Mouse (Mus musculus): ENCODE measurements around the gene Synj2. TPM values are rescaled to one million over a fixed set of nuclear protein-coding genes. Genes with fewer than 3 reads are reported as not detected.

Synj2 gene
- polyA plus RNA-seq, 1 experiment from 2014 or later: 10.3 TPM

DNA sequence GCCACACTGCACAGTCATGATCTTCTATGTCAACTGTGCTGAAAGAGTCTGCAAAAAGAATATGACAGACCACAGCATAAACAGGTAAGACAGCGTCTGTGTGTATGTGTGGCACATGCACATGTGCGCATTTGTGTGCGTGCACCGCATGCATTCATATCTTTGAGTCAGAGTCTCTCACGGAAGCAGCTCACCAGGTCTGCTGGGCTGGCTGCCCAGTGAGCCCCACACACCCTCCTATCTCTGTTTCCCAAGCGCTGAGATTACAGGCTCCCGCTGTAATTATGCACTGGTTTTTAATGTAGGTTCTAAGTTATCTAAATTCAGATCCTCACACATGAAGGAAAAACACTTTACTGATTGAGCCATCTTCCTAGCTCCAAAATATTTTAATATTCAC, 126.5 kb downstream of the Synj2 start:
- no peak overlapping the region for H3K27ac ChIP-seq (ENCODE audit: low read length)
- H3K9me3 ChIP-seq (ENCODE audit: control insufficient read depth, low read depth, low read length): no peaks in the 10 kb centered on the region
- no peaks in the 10 kb centered on the region for H3K27me3 ChIP-seq (ENCODE audit: control insufficient read depth, insufficient read depth, low read length)
- no peak overlapping the region for H3K9ac ChIP-seq (replicated peaks; ENCODE audit: low read depth, low read length)
- no peaks in the 10 kb centered on the region for H3K4me1 ChIP-seq (ENCODE audit: control insufficient read depth, insufficient read depth, low read length)
- H3K36me3 ChIP-seq (ENCODE audit: control insufficient read depth, insufficient read depth, low read length): peaks cover 15% of the 10 kb centered on the region
- no peak for ATAC-seq (ENCODE audit: insufficient number of reproducible peaks, insufficient read depth, low FRiP score, low read depth)
- no peak overlapping the region for H3K4me2 ChIP-seq (replicated peaks; ENCODE audit: low read depth, low read length)
- no peak overlapping the region for H3K4me3 ChIP-seq (ENCODE audit: low read depth, low read length)
- 94% methylated on average over 7 of the region's 7 CpGs for WGBS

DNA sequence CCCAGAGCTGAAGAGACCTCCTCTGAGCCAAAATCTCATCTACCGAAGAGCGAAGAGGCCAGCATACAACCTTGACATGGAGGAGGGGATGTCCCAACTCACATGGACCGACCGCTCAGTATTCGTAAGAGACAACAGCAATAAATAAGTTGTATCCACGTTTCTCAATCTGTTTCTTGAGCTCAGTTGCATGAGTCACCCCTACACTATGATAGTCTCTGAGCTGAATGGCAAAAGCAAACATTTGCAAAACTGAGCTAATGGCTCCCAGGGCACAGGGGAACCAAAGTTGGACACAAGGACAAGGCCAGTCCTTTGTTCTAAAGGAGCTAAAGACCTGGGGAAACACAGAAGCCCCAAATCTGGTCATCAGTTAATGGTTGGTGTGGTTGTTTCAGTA, 128.8 kb downstream of the Synj2 start:
- no peak overlapping the region for H3K27ac ChIP-seq (ENCODE audit: low read length)
- no peak overlapping the region for H3K4me3 ChIP-seq (ENCODE audit: low read depth, low read length)
- WGBS: 89% methylated on average over 6 of the region's 6 CpGs
- H3K36me3 ChIP-seq (ENCODE audit: control insufficient read depth, insufficient read depth, low read length): peaks cover 7% of the 10 kb centered on the region
- H3K4me2 ChIP-seq (replicated peaks; ENCODE audit: low read depth, low read length): no peak overlapping the region
- no peaks in the 10 kb centered on the region for H3K27me3 ChIP-seq (ENCODE audit: control insufficient read depth, insufficient read depth, low read length)
- no peak overlapping the region for H3K9ac ChIP-seq (replicated peaks; ENCODE audit: low read depth, low read length)
- H3K9me3 ChIP-seq (ENCODE audit: control insufficient read depth, low read depth, low read length): no peaks in the 10 kb centered on the region
- no peaks in the 10 kb centered on the region for H3K4me1 ChIP-seq (ENCODE audit: control insufficient read depth, insufficient read depth, low read length)
- no peak for ATAC-seq (ENCODE audit: insufficient number of reproducible peaks, insufficient read depth, low FRiP score, low read depth)

DNA sequence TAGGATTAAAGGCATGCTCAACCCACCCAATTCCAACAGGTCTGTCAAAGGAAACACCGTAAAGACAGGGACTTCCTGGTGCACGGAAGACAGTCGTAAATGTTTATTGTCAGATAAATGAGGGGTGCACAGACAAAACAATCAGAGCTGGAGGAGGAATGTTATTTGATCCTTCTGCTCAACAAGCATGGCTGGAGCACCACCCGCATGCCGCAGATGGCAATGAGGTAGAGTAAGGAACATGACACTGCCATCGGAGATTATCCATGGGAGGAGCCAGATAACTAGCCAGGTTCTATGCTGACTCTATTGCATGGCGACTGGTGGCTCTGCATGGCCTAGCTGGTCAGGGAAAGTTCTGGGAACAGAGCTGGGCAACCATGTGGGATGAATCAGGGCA, 132.3 kb downstream of the Synj2 start:
- no peaks in the 10 kb centered on the region for H3K9me3 ChIP-seq (ENCODE audit: control insufficient read depth, low read depth, low read length)
- H3K4me1 ChIP-seq (ENCODE audit: control insufficient read depth, insufficient read depth, low read length): no peaks in the 10 kb centered on the region
- ATAC-seq (ENCODE audit: insufficient number of reproducible peaks, insufficient read depth, low FRiP score, low read depth): no peak
- WGBS: 71% methylated on average over 7 of the region's 7 CpGs
- H3K4me3 ChIP-seq (ENCODE audit: low read depth, low read length): no peak overlapping the region
- H3K27ac ChIP-seq (ENCODE audit: low read length): no peak overlapping the region
- H3K27me3 ChIP-seq (ENCODE audit: control insufficient read depth, insufficient read depth, low read length): no peaks in the 10 kb centered on the region
- no peak overlapping the region for H3K4me2 ChIP-seq (replicated peaks; ENCODE audit: low read depth, low read length)
- H3K36me3 ChIP-seq (ENCODE audit: control insufficient read depth, insufficient read depth, low read length): no peaks in the 10 kb centered on the region
- no peak overlapping the region for H3K9ac ChIP-seq (replicated peaks; ENCODE audit: low read depth, low read length)

DNA sequence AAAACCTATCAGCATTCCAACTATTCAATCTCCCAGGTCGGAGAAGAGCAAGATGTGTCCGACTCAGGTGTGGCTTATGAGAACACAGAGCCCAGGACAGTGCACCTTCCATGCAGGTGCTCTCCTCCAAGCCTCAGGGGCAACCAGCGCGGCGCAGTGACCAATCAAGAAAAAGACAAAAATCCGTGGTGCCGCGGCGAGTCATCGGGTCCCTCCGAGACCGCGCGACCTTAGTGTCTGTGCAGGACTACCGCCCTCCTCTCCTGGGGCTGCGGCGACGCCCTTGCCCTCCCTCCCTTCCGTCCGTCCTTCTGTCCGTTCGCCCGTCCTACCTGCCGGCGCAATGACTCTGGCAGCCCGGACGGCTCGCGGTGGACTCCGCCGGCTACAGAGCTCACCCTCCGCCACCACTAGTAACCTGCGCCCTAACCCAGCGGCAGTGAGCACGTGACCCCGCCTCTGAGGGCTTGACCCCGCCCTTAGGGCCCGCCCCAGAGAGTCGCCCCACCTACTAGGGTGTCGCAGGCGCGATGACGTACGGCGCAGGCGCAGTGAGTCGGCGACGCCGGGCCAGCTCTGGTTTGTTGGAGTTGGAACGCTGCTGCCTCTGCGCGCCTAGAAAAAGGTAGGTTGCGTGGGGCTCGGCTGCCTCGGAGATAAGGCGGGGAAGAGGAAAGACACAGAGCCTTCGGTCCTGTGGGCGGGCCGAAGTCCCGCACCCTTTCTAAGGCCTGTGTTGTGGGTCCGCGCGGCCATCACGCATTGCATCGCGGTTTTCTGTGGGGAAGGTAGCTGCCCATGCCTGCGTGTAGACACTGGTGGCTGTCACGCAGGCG, 138.4 kb downstream of the Synj2 start, which contains the start of the genes Serac1 and Gtf2h5:
TSS of gene Serac1 (minus strand) at position 455 of the 836 bp plus-strand sequence.
TSS of gene Gtf2h5 (plus strand) at position 500 of the 836 bp plus-strand sequence.
- WGBS: under 1% methylated on average over 70 of the region's 70 CpGs
- Histone ChIP-seq H3K36me3 (ENCODE audit: control insufficient read depth, insufficient read depth, low read length) (peaks cover 7% of the 10 kb centered on the region; the same call in 1 of the 2 replicates), H3K27ac (ENCODE audit: low read length) (peak within 1 kb of the TSS; percentile 84), H3K4me3 (ENCODE audit: low read depth, low read length) (peak within 1 kb of the TSS; percentile 64), H3K4me1 (ENCODE audit: control insufficient read depth, insufficient read depth, low read length) (peaks cover 8% of the 10 kb centered on the region; the same call in 1 of the 2 replicates), H3K9ac (replicated peaks; ENCODE audit: low read depth, low read length) (peak within 1 kb of the TSS; percentile 66), H3K27me3 (ENCODE audit: control insufficient read depth, insufficient read depth, low read length) (no peaks in the 10 kb centered on the region), H3K4me2 (replicated peaks; ENCODE audit: low read depth, low read length) (peak within 1 kb of the TSS; percentile 82), H3K9me3 (ENCODE audit: control insufficient read depth, low read depth, low read length) (no peaks in the 10 kb centered on the region)
- ATAC-seq (ENCODE audit: insufficient number of reproducible peaks, insufficient read depth, low FRiP score, low read depth): peak; percentile 97

DNA sequence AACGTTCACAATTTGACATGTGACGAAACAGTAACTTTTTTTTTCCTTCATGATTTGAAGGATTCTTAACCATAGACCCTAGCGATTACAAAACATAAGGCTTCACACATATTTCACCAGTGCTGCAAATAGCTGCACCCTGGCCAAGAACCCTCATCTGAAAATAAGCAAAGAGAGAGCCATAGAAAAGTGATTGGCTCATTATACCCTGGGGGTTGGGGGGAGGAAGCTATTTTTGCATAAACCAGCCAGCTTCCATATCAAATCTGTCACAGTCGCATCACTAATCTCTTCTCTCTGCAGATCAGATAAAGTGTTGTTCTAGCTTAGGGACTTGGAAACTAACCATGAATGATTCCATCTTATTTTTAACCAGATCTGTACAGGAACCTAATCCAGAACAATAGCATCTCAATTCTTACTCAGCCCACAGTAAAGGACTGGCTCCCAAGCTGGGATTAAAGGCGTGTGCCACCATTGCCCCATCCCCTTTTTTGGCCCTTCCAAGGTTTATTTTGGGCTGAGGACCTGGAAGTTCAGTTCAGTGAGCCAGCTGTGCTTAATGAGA, 142.3 kb downstream of the Synj2 start:
- H3K4me3 ChIP-seq (ENCODE audit: low read depth, low read length): no peak overlapping the region
- no peaks in the 10 kb centered on the region for H3K9me3 ChIP-seq (ENCODE audit: control insufficient read depth, low read depth, low read length)
- no peak for ATAC-seq (ENCODE audit: insufficient number of reproducible peaks, insufficient read depth, low FRiP score, low read depth)
- WGBS: 83% methylated on average over 5 of the region's 5 CpGs
- no peak overlapping the region for H3K27ac ChIP-seq (ENCODE audit: low read length)
- peaks cover 8% of the 10 kb centered on the region; the same call in 1 of the 2 replicates for H3K4me1 ChIP-seq (ENCODE audit: control insufficient read depth, insufficient read depth, low read length)
- no peak overlapping the region for H3K9ac ChIP-seq (replicated peaks; ENCODE audit: low read depth, low read length)
- H3K27me3 ChIP-seq (ENCODE audit: control insufficient read depth, insufficient read depth, low read length): no peaks in the 10 kb centered on the region
- no peak overlapping the region for H3K4me2 ChIP-seq (replicated peaks; ENCODE audit: low read depth, low read length)
- H3K36me3 ChIP-seq (ENCODE audit: control insufficient read depth, insufficient read depth, low read length): peaks cover 20% of the 10 kb centered on the region

DNA sequence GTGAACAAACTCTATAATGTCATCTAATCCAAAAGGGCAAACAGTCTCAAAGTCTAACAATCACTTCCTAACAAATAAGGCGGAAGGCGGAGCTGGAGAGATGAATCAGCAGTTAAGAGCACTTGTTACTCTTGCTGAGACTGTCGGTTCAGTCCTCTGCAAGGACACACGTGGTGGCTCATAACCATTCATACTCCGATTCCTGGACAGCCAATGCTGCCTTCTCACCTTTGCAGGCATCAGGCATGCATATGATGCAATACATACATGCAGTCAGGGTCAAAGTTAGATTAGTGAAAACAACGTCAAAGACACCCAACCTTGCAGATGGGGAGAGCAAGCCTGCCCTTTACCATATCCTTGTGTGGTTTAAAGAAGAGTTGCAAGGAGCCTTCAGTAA, 150.5 kb downstream of the Synj2 start:
- 81% methylated on average over 6 of the region's 6 CpGs for WGBS
- H3K9ac ChIP-seq (replicated peaks; ENCODE audit: low read depth, low read length): no peak overlapping the region
- no peak overlapping the region for H3K27ac ChIP-seq (ENCODE audit: low read length)
- H3K4me1 ChIP-seq (ENCODE audit: control insufficient read depth, insufficient read depth, low read length): no peaks in the 10 kb centered on the region
- peaks cover 11% of the 10 kb centered on the region for H3K36me3 ChIP-seq (ENCODE audit: control insufficient read depth, insufficient read depth, low read length)
- no peak overlapping the region for H3K4me3 ChIP-seq (ENCODE audit: low read depth, low read length)
- ATAC-seq (ENCODE audit: insufficient number of reproducible peaks, insufficient read depth, low FRiP score, low read depth): no peak
- H3K27me3 ChIP-seq (ENCODE audit: control insufficient read depth, insufficient read depth, low read length): no peaks in the 10 kb centered on the region
- H3K9me3 ChIP-seq (ENCODE audit: control insufficient read depth, low read depth, low read length): no peaks in the 10 kb centered on the region
- H3K4me2 ChIP-seq (replicated peaks; ENCODE audit: low read depth, low read length): no peak overlapping the region

Other genes starting within 250 kb of the Synj2 start
- 39.9 and 40.5 TPM in 2 replicates for gene Snx9, start 100.0 kb upstream of the Synj2 start, polyA plus RNA-seq (2014; fragmentation: Nextera tagmentation; extraction: Ambion mirVana)
- gene Serac1, start 138.5 kb downstream of the Synj2 start, polyA plus RNA-seq (2014; fragmentation: Nextera tagmentation; extraction: Ambion mirVana): 5.3 and 8.6 TPM in 2 replicates
- gene Gtf2h5, start 138.5 kb downstream of the Synj2 start, polyA plus RNA-seq (2014; fragmentation: Nextera tagmentation; extraction: Ambion mirVana): 167 and 175 TPM in 2 replicates
- 86.9 and 100 TPM in 2 replicates for gene Tulp4, start 165.2 kb downstream of the Synj2 start, polyA plus RNA-seq (2014; fragmentation: Nextera tagmentation; extraction: Ambion mirVana)